Mouse (Mus musculus): ENCODE measurements at regions not wholly inside any gene's neighbourhood (a gene's known extent, or its start where the extent isn't known, plus 50 kb on each side); places are given as distances from the start of the nearest gene placed in this dataset.
A peak's percentile ranks its signal among the peaks of the same experiment; 100 is the strongest.

- DNase-seq: no peak
Measured at GRCm38 (mm10) chr1:119305315-119305976, 116.6 kb downstream of the Inhbb start.

DNA sequence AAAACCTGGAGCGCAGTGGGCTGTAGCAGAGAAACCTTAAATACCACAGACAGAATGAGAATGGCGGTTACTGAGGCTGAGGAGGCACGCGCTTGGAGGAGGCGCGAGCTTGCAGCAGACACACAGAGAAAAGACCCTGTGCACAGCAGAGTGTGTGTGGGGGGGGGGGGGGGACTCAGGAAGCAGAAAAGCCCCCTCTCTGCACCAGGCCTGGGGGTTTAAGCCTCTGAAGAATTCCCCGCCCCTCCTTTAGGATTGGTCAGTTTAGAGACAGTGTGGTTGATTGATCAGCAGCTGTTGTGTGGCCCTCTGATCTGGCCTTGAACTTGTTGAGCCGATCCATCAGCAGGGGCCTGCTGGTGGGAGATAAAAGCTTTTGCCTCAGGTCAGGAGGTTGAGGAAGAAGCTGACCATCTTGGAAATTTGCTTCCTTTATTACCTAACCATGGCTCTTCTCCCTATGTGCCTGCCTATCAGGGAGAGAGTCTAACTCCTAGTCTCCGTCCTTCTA, 117.5 kb downstream of the Inhbb start:
- no peak for DNase-seq

DNA sequence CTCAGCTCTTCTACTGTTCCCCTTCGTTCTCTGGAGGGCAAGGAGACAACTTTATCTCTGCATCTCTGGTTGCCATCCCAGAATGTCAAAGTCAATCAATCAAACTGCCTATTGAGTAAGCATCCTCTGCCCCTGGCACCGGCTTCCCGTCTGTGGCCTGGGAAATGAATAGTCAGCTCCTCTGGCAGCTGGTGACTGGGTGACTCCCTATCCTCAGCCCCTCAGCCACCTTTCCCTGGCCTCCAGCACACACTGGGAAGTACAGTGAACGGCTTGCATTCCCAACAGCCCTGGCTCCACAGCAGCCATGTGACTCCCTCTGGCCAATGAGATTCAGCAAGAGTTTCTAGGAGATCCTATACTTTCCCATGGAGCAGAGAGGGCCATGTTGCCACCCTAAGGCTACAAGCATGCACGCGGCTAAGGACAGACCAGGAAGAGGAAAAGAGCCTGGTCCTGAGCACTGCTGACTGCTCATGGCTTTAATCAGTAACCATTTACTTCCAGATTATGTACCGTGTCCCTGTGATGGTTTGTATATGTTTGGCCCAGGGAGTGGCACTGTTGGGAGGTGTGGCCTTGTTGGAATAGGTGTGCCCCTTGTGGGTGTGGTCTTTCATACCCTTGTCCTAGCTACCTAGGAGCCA, 119.6 kb downstream of the Inhbb start:
- no peak for DNase-seq

- DNase-seq: no peak
Measured at GRCm38 (mm10) chr1:119301931-119302330, 120.1 kb downstream of the Inhbb start.

DNA sequence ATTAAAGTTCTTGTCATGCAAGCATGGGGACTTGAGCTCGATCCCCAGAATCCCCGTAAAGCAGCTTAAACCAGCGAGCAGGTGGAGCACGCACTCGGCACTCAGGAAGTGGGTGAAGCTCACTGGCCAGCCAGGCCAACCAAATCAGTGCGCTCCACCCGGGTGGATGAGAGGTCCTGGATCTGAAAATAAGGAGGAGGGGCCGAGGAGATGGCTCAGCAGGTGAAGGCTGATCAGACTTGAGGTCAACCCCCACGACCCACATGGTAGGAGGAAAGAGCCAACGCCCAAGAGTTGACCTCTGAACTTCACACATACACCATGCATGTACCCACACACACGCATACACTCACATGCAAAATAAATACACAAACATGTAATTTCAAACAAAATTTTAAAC, 120.8 kb downstream of the Inhbb start:
- no peak for DNase-seq

GRCm38 (mm10) chr1:119299842-119300752, 122.0 kb downstream of the Inhbb start:
- DNase-seq: no peak

GRCm38 (mm10) chr1:119298696-119299230, 123.3 kb downstream of the Inhbb start:
- no peak for DNase-seq

GRCm38 (mm10) chr1:119295121-119295520, 126.9 kb downstream of the Inhbb start:
- no peak for DNase-seq

GRCm38 (mm10) chr1:119293839-119294238, 128.2 kb downstream of the Inhbb start:
- no peak for DNase-seq

GRCm38 (mm10) chr1:119292216-119292615, 129.8 kb downstream of the Inhbb start:
- no peak for DNase-seq

- DNase-seq: no peak
Measured at GRCm38 (mm10) chr1:119290165-119290916, 131.7 kb downstream of the Inhbb start.

GRCm38 (mm10) chr1:119289516-119290164, 132.4 kb downstream of the Inhbb start:
- no peak for DNase-seq

GRCm38 (mm10) chr1:119282416-119282815, 139.6 kb downstream of the Inhbb start:
- DNase-seq: no peak

DNA sequence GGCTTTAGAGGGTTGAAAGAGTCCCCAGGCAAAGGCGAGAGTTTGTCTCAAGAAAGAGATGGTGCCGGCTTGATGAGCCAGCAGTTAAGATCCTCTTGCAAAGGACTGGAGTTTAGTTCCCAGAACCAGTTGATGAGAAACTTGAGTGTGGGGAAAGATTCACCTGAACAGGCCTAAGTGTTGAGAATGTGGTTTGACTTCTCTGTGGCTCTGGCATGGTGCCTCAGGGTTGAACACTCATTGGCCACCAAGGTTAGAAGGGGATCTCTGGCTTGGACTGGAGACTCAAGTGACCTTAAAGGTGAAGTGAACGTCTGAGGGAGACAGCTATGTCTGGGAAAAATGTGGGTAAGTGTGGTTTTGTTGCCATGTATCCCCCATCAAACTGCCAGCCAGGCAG, 142.8 kb downstream of the Inhbb start:
- DNase-seq: no peak

DNA sequence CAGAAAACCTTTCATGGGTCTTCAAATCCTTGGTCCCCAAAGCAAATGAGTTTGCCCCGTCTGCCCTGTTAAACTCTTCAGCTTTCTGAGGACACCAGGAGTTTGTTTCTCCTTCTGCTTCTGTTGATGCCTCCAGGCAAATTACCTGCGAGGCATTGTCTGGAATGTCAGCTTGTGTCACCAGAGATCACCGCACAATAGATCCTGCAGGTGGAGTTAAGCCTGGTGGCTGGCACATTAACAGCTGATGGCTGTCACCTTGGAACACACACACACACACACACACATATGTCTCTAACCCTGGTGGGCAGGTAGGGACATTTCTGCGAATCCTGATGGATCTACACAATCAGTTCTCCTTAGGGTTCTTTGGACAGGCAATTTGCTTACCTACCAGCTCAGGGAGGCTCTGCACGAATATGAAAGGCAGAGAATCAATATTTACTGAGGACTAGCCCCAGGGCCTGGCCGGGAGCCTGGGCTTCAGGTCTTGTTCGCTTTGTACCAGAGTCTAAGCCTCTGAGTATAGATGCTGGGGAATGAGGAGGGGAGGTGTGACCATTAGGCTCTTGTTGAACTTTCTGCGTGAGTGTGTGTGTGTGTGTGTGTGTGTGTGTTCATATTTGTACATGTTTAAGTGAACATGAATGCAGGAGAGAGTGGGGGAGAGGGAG, 143.4 kb downstream of the Inhbb start:
- DNase-seq: no peak

DNA sequence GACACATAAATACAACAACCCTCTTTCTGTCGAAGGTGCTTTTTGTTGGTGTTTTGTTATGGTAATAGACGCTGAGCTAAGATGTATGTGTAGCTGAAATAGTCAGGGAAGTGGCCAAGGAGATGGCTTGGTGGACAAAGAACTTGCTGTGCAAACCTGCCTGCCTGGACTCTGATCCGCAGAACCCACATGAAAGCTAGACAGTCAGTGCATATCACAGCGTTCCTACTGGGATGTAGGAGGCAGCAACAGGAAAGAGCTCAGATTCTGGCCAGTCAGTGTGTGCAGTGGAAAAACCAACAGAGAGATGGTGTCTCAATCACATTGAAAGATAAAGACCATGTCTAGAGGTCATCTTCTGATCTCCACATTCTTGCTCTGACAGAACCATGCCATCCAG, 144.1 kb downstream of the Inhbb start:
- no peak for DNase-seq

DNA sequence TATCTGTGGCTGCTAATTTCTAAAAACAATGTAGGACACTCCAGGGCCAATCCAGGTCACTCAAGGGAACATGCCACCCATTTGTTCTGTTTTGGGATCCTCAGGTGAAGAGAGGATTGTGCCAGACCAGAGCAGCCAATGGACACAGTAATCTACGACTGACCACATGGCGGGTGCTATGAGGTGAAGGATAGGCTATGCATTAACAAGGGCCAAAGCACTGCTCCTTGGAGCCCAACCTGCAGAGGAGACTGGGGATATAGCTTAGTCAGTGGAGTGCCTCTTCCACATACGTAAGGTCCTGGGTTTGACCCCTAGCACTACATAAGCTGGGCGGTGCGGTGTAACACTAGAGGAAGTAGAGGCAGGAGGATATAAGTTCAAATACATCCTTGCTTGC, 156.0 kb downstream of the Inhbb start:
- no peak for DNase-seq

DNA sequence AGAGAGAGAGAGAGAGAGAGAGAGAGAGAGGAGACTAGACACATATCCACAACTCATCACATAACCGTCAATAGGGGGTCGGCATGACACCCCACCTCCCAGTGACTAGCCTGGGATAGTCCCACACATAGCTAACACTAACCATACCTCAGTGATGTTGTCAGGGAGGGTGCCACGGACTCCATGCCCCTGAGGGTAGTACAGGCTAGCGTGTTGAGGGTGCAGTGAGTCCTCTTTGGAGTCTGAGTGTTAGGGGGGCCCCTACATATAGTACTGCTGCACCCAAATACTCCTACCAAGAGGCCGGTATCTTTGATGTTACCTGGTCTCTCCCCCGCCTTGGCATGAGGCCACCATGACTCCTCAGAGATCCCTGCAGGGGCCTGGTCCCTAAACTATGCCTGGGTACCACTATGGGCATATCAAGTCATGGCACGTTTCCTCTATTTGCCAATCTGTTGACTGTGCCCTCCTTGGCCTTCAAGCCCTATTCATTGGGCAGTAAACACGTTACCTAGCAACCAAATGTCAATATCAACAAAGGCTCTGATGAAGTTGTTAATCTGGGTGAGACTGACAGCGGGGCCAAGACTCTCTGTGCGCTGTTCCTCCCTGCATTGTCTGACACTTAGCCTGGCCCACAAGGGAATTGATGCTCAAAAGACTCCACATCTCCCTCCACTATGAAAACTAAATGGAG, 156.7 kb downstream of the Inhbb start:
- no peak for DNase-seq

- peak; percentile 5 for DNase-seq
Measured at GRCm38 (mm10) chr1:119259455-119259854, 162.6 kb downstream of the Inhbb start.

GRCm38 (mm10) chr1:119256769-119257168, 165.3 kb downstream of the Inhbb start:
- peak; percentile 79 for DNase-seq

GRCm38 (mm10) chr1:119256097-119256473, 166.0 kb downstream of the Inhbb start:
- DNase-seq: no peak
